Mouse (Mus musculus) stomach, embryonic 15.5 days (tissue): Measurements from ENCODE around the gene Cyth3. TPM values are rescaled to one million over a fixed set of nuclear protein-coding genes. Genes with fewer than 3 reads are reported as not detected.

Source experiments
- ATAC-seq: fragments of 200-750 bp; cut with Nextera tagmentation; 2 replicates; pipeline ENCODE4 v1.8.0; 2017; ENCODE audit warnings: low read depth, moderate number of reproducible peaks, moderate TSS enrichment; ENCODE audit not compliant: insufficient read depth, low FRiP score
- H3K27ac ChIP-seq: fragments of 300-500 bp; sonication (generic); 2 replicates; pipeline ENCODE4 v1.5.1; 2015; ENCODE audit warnings: mild to moderate bottlenecking, inconsistent platforms
- H3K27me3 ChIP-seq: fragments of 300-500 bp; sonication (generic); replicated peaks from 2 replicates; pipeline ENCODE4 v1.6.1; 2015; ENCODE audit warnings: inconsistent platforms
- H3K36me3 ChIP-seq: fragments of 300-500 bp; sonication (generic); 2 replicates; pipeline ENCODE4 v1.6.1; 2015; ENCODE audit warnings: inconsistent platforms
- H3K4me1 ChIP-seq: fragments of 300-500 bp; sonication (generic); 2 replicates; pipeline ENCODE4 v1.6.1; 2015; ENCODE audit warnings: inconsistent platforms
- H3K4me2 ChIP-seq: fragments of 300-500 bp; sonication (generic); 2 replicates; pipeline ENCODE4 v1.6.1; 2015; ENCODE audit warnings: mild to moderate bottlenecking, inconsistent platforms
- H3K4me3 ChIP-seq: fragments of 300-500 bp; sonication (generic); replicated peaks from 2 replicates; pipeline ENCODE4 v1.5.1; 2015; ENCODE audit warnings: inconsistent platforms
- H3K9ac ChIP-seq: fragments of 300-500 bp; sonication (generic); 2 replicates; pipeline ENCODE4 v1.6.1; 2015; ENCODE audit warnings: inconsistent platforms
- H3K9me3 ChIP-seq: fragments of 300-500 bp; sonication (generic); 2 replicates; pipeline ENCODE4 v1.6.1; 2016; ENCODE audit warnings: inconsistent platforms
- WGBS: fragments of 180-500 bp; shearing (Covaris S2); methylation state at CpG from one replicate; pipeline ENCODE4 v1.1.7; 2015; 5-methylcytosine and 5-hydroxymethylcytosine counted together
- polyA plus RNA-seq: library from polyadenylated mRNA; unstranded; fragments of >200 nt; fragmentation: Nextera tagmentation; extraction: Ambion mirVana; gene quantifications from 2 replicates; pipeline ENCODE4 v1.2.1, GENCODE M21; 2015

Cyth3 gene
- polyA plus RNA-seq, 1 experiment from 2014 or later = 53.9 TPM

DNA sequence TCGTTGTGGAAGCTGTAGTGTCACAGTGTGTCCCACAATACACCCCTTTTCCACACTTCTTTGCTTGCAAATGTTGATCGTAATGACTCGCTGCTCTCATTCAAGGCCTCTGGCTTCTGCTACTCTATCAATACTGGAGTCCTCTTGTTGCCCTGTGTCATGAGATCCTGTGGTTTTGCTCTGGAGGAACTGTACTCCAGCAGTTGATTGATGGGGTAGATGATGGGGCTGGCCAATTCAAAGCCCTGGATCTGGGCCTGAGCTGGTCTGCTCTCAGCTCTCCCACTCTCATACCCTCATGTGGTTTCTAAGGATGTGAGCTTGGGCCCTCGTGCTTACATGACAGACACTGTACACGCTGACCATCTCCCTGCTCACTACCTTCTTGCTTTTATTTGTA lies 52.3 kb downstream of the Cyth3 start:
- Histone ChIP-seq H3K4me1 (peaks cover 13% of the 10 kb centered on the region), H3K9me3 (no peaks in the 10 kb centered on the region), H3K4me3 (no peak overlapping the region), H3K27me3 (no peaks in the 10 kb centered on the region), H3K27ac (no peak overlapping the region), H3K9ac (no peak overlapping the region), H3K4me2 (no peak overlapping the region), H3K36me3 (no peaks in the 10 kb centered on the region)
- ATAC-seq = no peak
- 68% methylated on average over 5 of the region's 5 CpGs for WGBS

DNA sequence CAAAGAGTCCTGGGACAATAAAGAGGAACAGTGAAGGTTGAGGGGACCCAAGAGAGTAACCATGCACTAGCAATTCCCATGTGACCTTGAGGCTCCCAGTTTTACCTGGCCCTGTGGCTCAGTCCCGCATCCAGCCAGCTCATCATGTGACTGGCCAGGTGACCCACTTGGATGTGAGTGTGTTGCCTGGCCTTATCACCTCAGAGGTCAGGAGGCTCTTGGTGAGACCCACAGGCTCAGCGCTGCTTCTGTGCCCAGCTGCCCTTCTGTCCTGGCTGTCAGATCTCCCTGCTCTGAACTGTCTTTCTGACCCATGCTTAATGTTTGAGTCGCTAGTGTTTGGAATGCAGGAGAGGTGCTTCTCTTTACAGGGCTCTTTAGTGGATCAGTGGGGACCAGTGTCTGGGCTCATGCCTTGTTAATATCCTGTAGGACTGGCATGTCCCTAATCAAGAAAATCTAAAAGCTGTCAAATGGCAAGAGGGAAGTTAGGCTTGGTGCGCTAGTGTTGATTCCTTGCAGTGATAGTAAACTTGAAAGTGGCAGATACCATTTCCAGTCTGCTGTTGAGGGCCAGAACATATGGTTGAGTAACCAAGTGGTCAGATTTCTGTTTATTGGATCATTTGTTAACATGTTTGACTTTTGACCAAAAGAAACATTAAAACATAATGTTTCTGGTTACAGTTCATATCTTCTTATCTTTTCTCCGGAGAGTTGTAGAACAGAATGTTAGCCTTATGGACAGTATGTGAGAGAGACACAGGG lies 54.2 kb downstream of the Cyth3 start:
- no peak overlapping the region for H3K4me3 ChIP-seq
- peaks cover 17% of the 10 kb centered on the region for H3K4me1 ChIP-seq
- no peak overlapping the region for H3K4me2 ChIP-seq
- H3K27me3 ChIP-seq = no peaks in the 10 kb centered on the region
- no peak overlapping the region for H3K9ac ChIP-seq
- ATAC-seq = no peak
- 52% methylated on average over 5 of the region's 5 CpGs for WGBS
- no peaks in the 10 kb centered on the region for H3K9me3 ChIP-seq
- H3K36me3 ChIP-seq = no peaks in the 10 kb centered on the region
- no peak overlapping the region for H3K27ac ChIP-seq

GRCm38 (mm10) chr5:143677363-143677762 lies 55.1 kb downstream of the Cyth3 start:
- Histone ChIP-seq H3K4me3 (no peak overlapping the region), H3K27ac (no peak overlapping the region), H3K4me1 (peaks cover 17% of the 10 kb centered on the region), H3K9me3 (no peaks in the 10 kb centered on the region), H3K9ac (no peak overlapping the region), H3K4me2 (no peak overlapping the region), H3K36me3 (no peaks in the 10 kb centered on the region), H3K27me3 (no peaks in the 10 kb centered on the region)
- WGBS = 67% methylated on average over 4 of the region's 4 CpGs
- ATAC-seq = no peak

DNA sequence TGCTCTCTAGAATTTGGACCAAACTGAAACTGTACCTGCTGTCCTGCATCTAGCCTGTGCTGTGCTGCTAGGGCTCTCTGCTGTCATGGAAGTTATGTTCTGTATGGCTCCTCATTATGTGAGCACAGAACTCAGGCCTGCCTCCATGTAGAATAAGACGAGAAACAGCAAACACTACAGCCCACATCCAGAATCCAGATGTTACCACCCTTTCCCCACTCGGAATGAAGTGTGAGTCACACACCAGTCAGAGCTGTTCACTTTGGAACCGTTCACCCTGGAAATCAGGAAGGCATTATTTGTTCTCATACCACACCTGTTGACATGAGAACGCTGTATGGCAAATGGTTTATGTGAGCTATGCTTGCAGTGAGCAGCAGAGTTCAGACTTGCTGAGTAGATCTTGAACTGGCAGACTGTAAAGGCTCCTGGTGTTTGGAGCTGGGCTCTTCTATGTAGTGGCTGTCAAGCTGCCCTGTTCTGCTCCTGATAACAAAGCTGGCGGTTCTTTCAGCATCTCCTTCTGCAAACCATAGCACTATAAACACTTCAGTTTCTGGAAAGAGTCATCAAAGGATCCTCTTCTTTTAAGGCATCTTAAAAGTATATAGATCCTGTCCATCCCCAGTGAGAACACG lies 56.5 kb downstream of the Cyth3 start:
- H3K4me2 ChIP-seq = no peak overlapping the region
- peak overlapping the region; percentile 66 for H3K27ac ChIP-seq
- H3K4me3 ChIP-seq = no peak overlapping the region
- peaks cover 17% of the 10 kb centered on the region for H3K4me1 ChIP-seq
- 35% methylated on average over 6 of the region's 6 CpGs for WGBS
- H3K9ac ChIP-seq = no peak overlapping the region
- no peaks in the 10 kb centered on the region for H3K9me3 ChIP-seq
- ATAC-seq = peak; percentile 68
- no peaks in the 10 kb centered on the region for H3K27me3 ChIP-seq
- H3K36me3 ChIP-seq = no peaks in the 10 kb centered on the region

DNA sequence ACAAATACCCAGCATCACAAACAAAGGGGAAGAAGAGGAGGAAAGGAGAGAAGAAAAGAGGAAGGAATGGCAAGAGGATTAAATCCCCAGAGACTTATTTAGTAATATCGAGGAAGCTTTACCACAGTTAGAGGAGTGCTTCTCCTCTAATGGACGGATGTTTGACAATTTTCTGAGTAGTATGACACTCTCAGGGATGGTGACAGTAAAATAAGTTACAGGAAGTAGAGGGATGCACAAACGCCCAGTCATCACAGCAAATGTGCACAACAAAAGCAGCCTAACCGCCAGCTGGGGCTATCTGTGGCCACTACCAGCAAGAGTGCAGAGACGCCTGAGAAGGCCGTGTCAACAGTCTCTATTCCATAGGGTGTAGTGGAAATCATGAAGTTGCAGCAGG lies 57.4 kb downstream of the Cyth3 start:
- WGBS = 63% methylated on average over 6 of the region's 6 CpGs
- Histone ChIP-seq H3K4me3 (no peak overlapping the region), H3K27ac (no peak overlapping the region), H3K9me3 (no peaks in the 10 kb centered on the region), H3K4me2 (no peak overlapping the region), H3K4me1 (peaks cover 17% of the 10 kb centered on the region), H3K27me3 (no peaks in the 10 kb centered on the region), H3K9ac (no peak overlapping the region), H3K36me3 (no peaks in the 10 kb centered on the region)
- ATAC-seq = no peak

DNA sequence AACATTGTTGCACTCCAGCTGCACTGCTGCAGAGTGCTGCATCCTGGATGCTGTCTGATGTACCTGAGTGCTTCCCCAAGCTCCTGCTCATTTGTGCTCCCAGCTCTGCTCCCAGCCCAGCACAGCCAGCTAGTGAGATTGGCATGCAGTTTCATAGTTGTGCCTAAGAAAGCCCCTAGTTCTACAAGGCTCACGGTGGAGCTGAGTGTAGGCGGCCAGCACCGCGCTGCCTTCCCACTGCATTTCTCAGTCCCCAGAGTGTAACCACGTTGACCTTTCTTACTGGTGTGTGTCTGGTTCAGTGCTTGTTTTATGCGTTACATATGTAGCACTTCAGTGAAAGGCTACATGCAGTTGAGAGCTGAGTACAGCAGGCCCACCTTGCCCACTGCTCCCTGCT lies 61.4 kb downstream of the Cyth3 start:
- WGBS = 61% methylated on average over 6 of the region's 6 CpGs
- peaks cover 12% of the 10 kb centered on the region; the same call in 1 of the 2 replicates for H3K4me1 ChIP-seq
- no peak overlapping the region for H3K4me2 ChIP-seq
- H3K27ac ChIP-seq = no peak overlapping the region
- H3K9me3 ChIP-seq = no peaks in the 10 kb centered on the region
- H3K4me3 ChIP-seq = no peak overlapping the region
- H3K9ac ChIP-seq = no peak overlapping the region
- no peak for ATAC-seq
- no peaks in the 10 kb centered on the region for H3K27me3 ChIP-seq
- H3K36me3 ChIP-seq = peaks cover 12% of the 10 kb centered on the region

DNA sequence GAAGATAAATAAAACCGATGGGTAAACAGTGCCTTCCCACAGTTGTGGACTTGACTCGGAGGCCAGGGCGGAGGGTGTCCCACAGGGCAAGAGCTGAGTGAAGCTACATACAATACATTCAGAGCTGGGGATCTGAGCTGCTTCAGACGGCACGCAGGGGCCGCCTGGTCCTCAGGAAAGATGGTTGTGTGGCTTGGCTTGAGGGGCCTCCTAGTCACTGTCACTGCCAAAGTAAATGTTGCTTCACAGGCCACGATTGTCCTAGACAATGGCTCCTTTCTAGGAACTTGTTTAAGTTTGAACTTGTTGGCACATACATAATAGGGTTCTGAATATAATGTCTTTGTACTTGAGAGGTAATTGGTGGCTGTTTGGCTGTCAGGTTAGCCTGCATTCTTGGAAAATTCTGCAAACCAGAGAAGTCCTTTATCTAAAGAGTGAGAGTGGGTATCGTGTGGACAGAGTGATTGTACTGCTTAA lies 62.7 kb downstream of the Cyth3 start:
- no peak overlapping the region for H3K4me2 ChIP-seq

DNA sequence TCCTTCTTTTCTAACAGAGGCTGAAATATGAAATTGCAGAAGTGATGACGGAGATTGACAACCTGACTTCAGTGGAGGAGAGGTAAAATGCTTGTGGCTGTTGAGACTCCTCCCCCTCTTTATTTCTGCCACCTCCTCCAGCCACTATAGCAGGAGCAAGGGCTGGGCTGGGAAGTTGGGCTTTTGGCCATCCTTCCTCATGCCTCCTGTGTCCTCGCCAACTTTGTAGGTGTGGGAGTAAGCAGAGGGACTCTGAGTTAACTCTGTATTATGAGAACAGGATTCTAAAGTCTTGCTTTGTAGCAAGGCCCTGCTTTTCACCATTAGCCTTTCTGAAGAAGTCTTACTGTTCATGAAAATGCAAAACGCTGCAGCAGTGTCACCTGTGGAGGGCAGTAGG lies 64.2 kb downstream of the Cyth3 start:
- 85% methylated on average over 3 of the region's 3 CpGs for WGBS
- peaks cover 14% of the 10 kb centered on the region for H3K36me3 ChIP-seq
- no peak overlapping the region for H3K9ac ChIP-seq
- no peak overlapping the region for H3K27ac ChIP-seq
- ATAC-seq = no peak
- no peaks in the 10 kb centered on the region for H3K9me3 ChIP-seq
- no peaks in the 10 kb centered on the region for H3K27me3 ChIP-seq
- H3K4me1 ChIP-seq = no peaks in the 10 kb centered on the region
- no peak overlapping the region for H3K4me2 ChIP-seq
- no peak overlapping the region for H3K4me3 ChIP-seq

More for the DNA sequence above, 62.7 kb downstream of the Cyth3 start:
- no peaks in the 10 kb centered on the region for H3K9me3 ChIP-seq
- H3K4me3 ChIP-seq = no peak overlapping the region
- H3K27me3 ChIP-seq = no peaks in the 10 kb centered on the region
- H3K36me3 ChIP-seq = peaks cover 14% of the 10 kb centered on the region
- H3K4me1 ChIP-seq = 0 out of 2 replicates have a peak, but pooled peaks cover under 1% of the 10 kb centered on the region
- no peak overlapping the region for H3K27ac ChIP-seq
- no peak overlapping the region for H3K9ac ChIP-seq
- 76% methylated on average over 8 of the region's 8 CpGs for WGBS
- no peak for ATAC-seq

- H3K27ac ChIP-seq = no peak overlapping the region
- H3K9ac ChIP-seq = no peak overlapping the region
- H3K27me3 ChIP-seq = no peaks in the 10 kb centered on the region
- H3K9me3 ChIP-seq = no peaks in the 10 kb centered on the region
- WGBS = 84% methylated on average over 3 of the region's 3 CpGs
- H3K4me1 ChIP-seq = no peaks in the 10 kb centered on the region
- H3K36me3 ChIP-seq = peaks cover 19% of the 10 kb centered on the region
- H3K4me3 ChIP-seq = no peak overlapping the region
- no peak for ATAC-seq
- H3K4me2 ChIP-seq = no peak overlapping the region
Observed at GRCm38 (mm10) chr5:143687589-143687988, 65.3 kb downstream of the Cyth3 start.

GRCm38 (mm10) chr5:143690392-143690791 lies 68.1 kb downstream of the Cyth3 start:
- H3K27me3 ChIP-seq = no peaks in the 10 kb centered on the region
- H3K4me1 ChIP-seq = no peaks in the 10 kb centered on the region
- no peak overlapping the region for H3K27ac ChIP-seq
- H3K36me3 ChIP-seq = peaks cover 24% of the 10 kb centered on the region
- 89% methylated on average over 9 of the region's 9 CpGs for whole genome bisulfite sequencing
- no peak for ATAC-seq
- no peaks in the 10 kb centered on the region for H3K9me3 ChIP-seq
- H3K4me2 ChIP-seq = no peak overlapping the region
- no peak overlapping the region for H3K9ac ChIP-seq
- no peak overlapping the region for H3K4me3 ChIP-seq

DNA sequence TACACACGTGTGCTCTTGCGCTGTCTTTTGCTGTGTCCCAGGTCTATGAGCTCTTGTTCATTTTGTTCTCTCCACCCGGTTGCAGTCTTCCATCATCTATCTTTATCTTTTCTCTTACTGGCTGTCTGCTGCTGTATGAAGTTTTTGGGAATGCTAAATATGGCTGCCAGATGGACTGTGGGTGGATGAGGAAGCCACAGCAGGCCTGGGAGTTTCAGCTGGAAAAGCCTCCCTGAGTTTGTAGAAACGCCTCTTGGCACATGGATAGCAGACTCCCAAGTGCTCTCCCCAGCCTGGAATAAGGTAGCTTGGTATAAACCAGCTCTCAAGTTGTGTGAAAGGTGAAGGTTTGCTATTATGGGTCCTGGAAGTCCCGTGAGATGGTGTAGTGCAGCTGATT lies 68.7 kb downstream of the Cyth3 start:
- Histone ChIP-seq H3K36me3 (peaks cover 24% of the 10 kb centered on the region), H3K9ac (no peak overlapping the region), H3K4me3 (no peak overlapping the region), H3K27me3 (no peaks in the 10 kb centered on the region), H3K4me1 (no peaks in the 10 kb centered on the region), H3K9me3 (no peaks in the 10 kb centered on the region), H3K27ac (no peak overlapping the region), H3K4me2 (no peak overlapping the region)
- WGBS = 93% methylated on average over 5 of the region's 5 CpGs
- no peak for ATAC-seq

GRCm38 (mm10) chr5:143696323-143696722 lies 74.1 kb downstream of the Cyth3 start:
- H3K27ac ChIP-seq = no peak overlapping the region
- no peaks in the 10 kb centered on the region for H3K4me1 ChIP-seq
- H3K36me3 ChIP-seq = peaks cover 21% of the 10 kb centered on the region; the same call in 1 of the 2 replicates
- H3K4me2 ChIP-seq = no peak overlapping the region
- no peaks in the 10 kb centered on the region for H3K27me3 ChIP-seq
- H3K4me3 ChIP-seq = no peak overlapping the region
- ATAC-seq = no peak
- no peaks in the 10 kb centered on the region for H3K9me3 ChIP-seq
- H3K9ac ChIP-seq = no peak overlapping the region
- 61% methylated on average over 3 of the region's 3 CpGs for WGBS
